Mouse (Mus musculus) stomach, postnatal 0 days (tissue): ENCODE measurements around the gene Akap5. TPM values are rescaled to one million over a fixed set of nuclear protein-coding genes. Genes with fewer than 3 reads are reported as not detected.

Experiments
- ATAC-seq: fragments of 200-750 bp; cut with Nextera tagmentation; 2 replicates; pipeline ENCODE4 v1.8.0; 2017; ENCODE audit not compliant: low FRiP score, low TSS enrichment
- DNase-seq: peaks from one replicate; pipeline ENCODE4 v3.0.0-alpha.2; 2016; ENCODE audit warnings: low spot score
- H3K27ac ChIP-seq: fragments of 300-500 bp; sonication (generic); replicated peaks from 2 replicates; pipeline ENCODE4 v1.5.1; 2014; ENCODE audit warnings: mild to moderate bottlenecking, control low read depth
- H3K27me3 ChIP-seq: fragments of 300-500 bp; sonication (generic); 2 replicates; pipeline ENCODE4 v1.6.1; 2014; ENCODE audit warnings: low read length; ENCODE audit not compliant: control insufficient read depth, insufficient read depth
- H3K36me3 ChIP-seq: fragments of 300-500 bp; sonication (generic); 2 replicates; pipeline ENCODE4 v1.6.1; 2014; ENCODE audit warnings: low read length, mixed read lengths; ENCODE audit not compliant: control insufficient read depth, insufficient read depth
- H3K4me1 ChIP-seq: fragments of 300-500 bp; sonication (generic); replicated peaks from 2 replicates; pipeline ENCODE4 v1.6.1; 2014; ENCODE audit warnings: antibody characterized with exemption; ENCODE audit not compliant: control insufficient read depth, insufficient read depth
- H3K4me2 ChIP-seq: fragments of 300-500 bp; sonication (generic); replicated peaks from 2 replicates; pipeline ENCODE4 v1.6.1; 2014; ENCODE audit warnings: low read depth, mild to moderate bottlenecking, control low read depth, moderate library complexity
- H3K4me3 ChIP-seq: fragments of 300-500 bp; sonication (generic); 2 replicates; pipeline ENCODE4 v1.5.1; 2014; ENCODE audit warnings: low read depth, low read length, control low read depth
- H3K9ac ChIP-seq: fragments of 300-500 bp; sonication (generic); 2 replicates; pipeline ENCODE4 v1.6.1; 2014; ENCODE audit warnings: mild to moderate bottlenecking, low read length, control low read depth, mixed read lengths
- H3K9me3 ChIP-seq: fragments of 300-500 bp; sonication (generic); 2 replicates; pipeline ENCODE4 v1.6.1; 2016; ENCODE audit warnings: low read length; ENCODE audit not compliant: control insufficient read depth
- CTCF ChIP-seq: IDR thresholded peaks from 2 replicates; pipeline ENCODE4 v1.5.1; 2016; ENCODE audit warnings: antibody characterized with exemption, low read depth, mild to moderate bottlenecking, moderate library complexity
- EP300 ChIP-seq: optimal IDR thresholded peaks from 2 replicates; pipeline ENCODE3; 2016; ENCODE audit warnings: antibody characterized with exemption
- WGBS: fragments of 180-500 bp; shearing (Covaris S2); extraction: QIAGEN DNeasy Blood & Tissue Kit; methylation state at CpG from one replicate; pipeline ENCODE4 v1.1.7; 2014; 5-methylcytosine and 5-hydroxymethylcytosine counted together
- polyA plus RNA-seq: library from polyadenylated mRNA; unstranded; fragments of >200 nt; fragmentation: Nextera tagmentation; extraction: Ambion mirVana; gene quantifications from 2 replicates; pipeline ENCODE4 v1.2.1, GENCODE M21; 2015

Gene Akap5
- polyA plus RNA-seq, 1 experiment from 2014 or later = 2.0 TPM

DNA sequence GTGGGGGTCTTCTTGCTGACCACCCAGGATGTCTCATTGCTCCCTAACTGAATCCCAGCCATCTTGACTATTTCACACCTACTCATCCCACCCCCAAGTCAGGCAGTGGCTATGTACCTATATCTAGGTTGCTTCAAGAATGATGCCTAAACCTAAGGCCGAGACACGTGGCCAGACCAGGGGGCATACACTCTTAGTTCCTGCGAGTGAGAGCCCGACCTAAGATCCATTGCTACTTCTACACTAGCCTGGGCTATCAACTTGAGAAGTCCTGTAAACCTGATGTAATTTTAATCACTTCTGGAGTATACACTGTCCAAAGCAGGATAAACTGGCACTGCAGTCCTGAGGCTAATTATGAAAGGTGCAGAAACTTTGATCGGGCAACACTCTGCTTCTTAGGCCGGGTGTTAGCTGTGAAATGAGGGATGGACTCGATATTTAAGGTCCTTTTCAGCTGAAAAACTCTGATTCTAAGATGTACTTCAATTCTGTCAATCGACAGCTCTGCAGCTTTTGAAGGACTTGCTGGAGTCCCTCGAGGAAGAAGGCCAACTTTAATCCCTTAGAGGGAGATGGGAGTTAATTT, 43.6 kb downstream of the Akap5 start:
- H3K27me3 ChIP-seq = no peaks in the 10 kb centered on the region
- DNase-seq = no peak
- peak overlapping the region; percentile 98; the same call in 1 of the 2 replicates for H3K9ac ChIP-seq
- no peak for ATAC-seq
- 0 out of 2 replicates have a peak, but pooled peaks cover 2% of the 10 kb centered on the region for H3K4me1 ChIP-seq
- H3K4me2 ChIP-seq = peak overlapping the region; percentile 68
- H3K27ac ChIP-seq = peak overlapping the region; percentile 100
- 15% methylated on average over 9 of the region's 9 CpGs for WGBS
- TF ChIP-seq EP300 (no peak), CTCF (no peak)
- H3K9me3 ChIP-seq = no peaks in the 10 kb centered on the region
- H3K36me3 ChIP-seq = no peaks in the 10 kb centered on the region
- H3K4me3 ChIP-seq = peak overlapping the region; percentile 96

DNA sequence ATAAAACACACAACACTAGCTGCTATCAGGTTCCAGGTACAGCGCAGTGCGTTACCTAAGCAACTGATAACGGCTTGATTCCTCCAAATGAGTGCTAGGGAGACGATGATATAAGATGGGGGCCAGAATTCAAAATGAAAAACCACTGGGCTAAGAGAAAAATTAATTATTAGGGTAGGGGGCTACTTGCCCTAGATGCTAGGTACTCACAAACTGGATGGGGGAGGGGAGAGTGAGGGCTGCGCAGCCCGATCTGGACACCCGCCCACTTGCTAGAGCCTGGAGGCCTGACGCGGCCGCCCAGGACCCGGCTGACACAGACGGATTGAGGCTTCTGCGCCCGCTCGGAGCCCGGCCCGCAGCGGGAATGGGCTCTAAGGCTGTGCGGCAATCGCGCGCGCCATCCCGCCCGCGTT, 44.1 kb downstream of the Akap5 start:
- 0 out of 2 replicates have a peak, but pooled peaks cover 2% of the 10 kb centered on the region for H3K4me1 ChIP-seq

DNA sequence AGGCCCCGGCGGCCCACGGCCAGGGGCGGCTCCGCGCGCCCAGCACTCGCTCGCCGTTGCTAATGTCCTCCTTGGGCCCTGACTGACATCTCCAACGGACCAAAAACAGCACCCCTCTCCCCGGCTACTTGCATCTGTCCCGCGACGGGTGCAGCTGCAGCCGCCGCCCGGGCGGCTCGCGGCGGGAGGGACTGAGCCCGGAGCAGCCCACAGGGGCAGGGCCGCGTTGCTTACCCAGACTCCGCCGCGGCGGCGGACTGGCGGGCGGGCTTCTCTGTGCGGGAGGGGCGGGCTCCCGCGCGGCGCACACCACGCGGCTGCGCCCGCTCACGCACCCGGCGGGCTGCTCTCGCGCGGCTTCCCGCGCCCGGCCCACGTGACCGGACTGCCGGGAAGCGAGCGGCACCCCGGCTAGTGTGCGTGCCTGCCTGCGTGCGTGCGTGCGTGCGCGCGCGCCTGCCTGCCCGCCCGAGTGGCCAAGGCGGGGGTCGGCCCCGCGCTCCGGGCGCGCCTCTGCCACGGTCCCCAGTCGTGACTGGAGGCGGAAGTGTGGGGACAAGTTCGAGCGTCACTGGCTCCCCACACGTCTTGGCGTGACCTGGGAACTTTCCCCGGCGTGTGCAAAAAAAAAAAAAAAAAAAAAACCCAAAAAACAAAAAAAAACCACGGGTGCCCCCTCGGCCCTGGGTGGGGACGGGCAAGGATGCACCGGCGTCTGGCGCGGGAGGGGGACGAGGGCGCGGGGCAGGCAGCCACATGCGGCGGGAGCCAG, 44.7 kb downstream of the Akap5 start, which contains the start of gene Zbtb25:
Gene Zbtb25, minus strand, starts transcription at position 397 of the 772 bp plus-strand sequence.
- Histone ChIP-seq H3K4me1 (0 out of 2 replicates have a peak, but pooled peaks cover 2% of the 10 kb centered on the region), H3K9me3 (no peaks in the 10 kb centered on the region), H3K4me2 (peak within 1 kb of the TSS; percentile 68), H3K27ac (peak within 1 kb of the TSS; percentile 100), H3K4me3 (peak within 1 kb of the TSS; percentile 96), H3K27me3 (no peaks in the 10 kb centered on the region), H3K9ac (peak within 1 kb of the TSS; percentile 98), H3K36me3 (no peaks in the 10 kb centered on the region)
- under 1% methylated on average over 72 of the region's 96 CpGs for WGBS
- ATAC-seq (peak; percentile 90), DNase-seq (peak; percentile 92)
- TF ChIP-seq EP300 (no peak), CTCF (no peak)

More for the DNA sequence above, 44.1 kb downstream of the Akap5 start:
- Histone ChIP-seq H3K27me3 (no peaks in the 10 kb centered on the region), H3K9me3 (no peaks in the 10 kb centered on the region), H3K4me2 (peak overlapping the region; percentile 68), H3K4me3 (peak overlapping the region; percentile 96), H3K27ac (peak overlapping the region; percentile 100), H3K9ac (peak overlapping the region; percentile 98), H3K36me3 (no peaks in the 10 kb centered on the region)
- DNase-seq = peak; percentile 62
- peak; percentile 32; the same call in 1 of the 2 replicates for ATAC-seq
- TF ChIP-seq CTCF (no peak), EP300 (no peak)
- 1% methylated on average over 26 of the region's 26 CpGs for WGBS

DNA sequence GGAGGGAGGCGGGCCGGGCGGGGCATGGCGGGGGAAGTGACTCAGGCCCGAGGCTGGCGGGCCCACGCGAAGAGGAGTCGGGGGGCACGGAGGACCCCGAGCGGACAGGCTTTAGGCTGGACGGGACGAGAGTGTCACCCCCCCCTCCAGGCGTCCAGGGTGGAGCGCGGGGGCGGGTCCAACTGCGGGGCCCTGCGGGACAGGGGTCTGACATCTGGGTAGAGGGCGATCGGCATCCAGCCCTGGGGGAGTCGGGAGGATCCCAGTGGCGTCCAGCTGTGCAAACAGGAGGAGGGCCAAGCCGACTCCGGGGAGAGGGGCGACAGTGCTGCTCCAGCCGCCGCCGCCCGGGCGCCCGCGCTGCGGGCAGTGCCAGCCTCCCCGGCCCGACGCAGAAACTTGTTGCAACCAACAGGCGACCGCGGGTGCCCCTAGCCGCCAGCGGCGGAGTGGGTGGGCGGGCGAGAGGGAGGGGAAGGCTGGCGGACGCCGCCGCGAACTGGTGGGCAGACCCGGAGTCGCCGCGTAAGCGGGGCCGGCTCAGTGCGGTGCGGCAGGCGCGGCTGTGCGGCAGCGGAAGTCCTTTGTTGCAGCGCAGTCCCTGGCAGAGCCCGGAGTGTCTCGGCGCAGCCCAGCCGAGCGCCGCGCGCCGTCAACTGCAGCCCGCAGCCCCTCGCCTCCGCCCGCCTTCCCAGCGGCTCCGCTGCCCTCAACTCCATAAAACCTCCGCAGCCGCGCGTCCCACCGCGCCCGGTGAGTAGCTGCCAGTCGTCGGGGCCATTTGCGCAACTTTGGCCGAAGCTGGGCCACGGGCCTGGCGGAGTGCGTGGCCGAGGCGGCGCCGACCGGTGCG, 45.5 kb downstream of the Akap5 start, which contains the start of gene Zbtb1:
Gene Zbtb1, plus strand, starts transcription at position 289 of the 853 bp plus-strand sequence.
- DNase-seq (peak; percentile 89), ATAC-seq (peak; percentile 71)
- Histone ChIP-seq H3K4me3 (peak within 1 kb of the TSS; percentile 96), H3K27me3 (no peaks in the 10 kb centered on the region), H3K4me2 (peak within 1 kb of the TSS; percentile 68), H3K9me3 (no peaks in the 10 kb centered on the region), H3K4me1 (0 out of 2 replicates have a peak, but pooled peaks cover 2% of the 10 kb centered on the region), H3K27ac (peak within 1 kb of the TSS; percentile 100), H3K9ac (peak within 1 kb of the TSS; percentile 98), H3K36me3 (no peaks in the 10 kb centered on the region)
- TF ChIP-seq CTCF (peak; percentile 38; the same call in 1 of the 2 replicates), EP300 (no peak)
- WGBS = under 1% methylated on average over 60 of the region's 99 CpGs

DNA sequence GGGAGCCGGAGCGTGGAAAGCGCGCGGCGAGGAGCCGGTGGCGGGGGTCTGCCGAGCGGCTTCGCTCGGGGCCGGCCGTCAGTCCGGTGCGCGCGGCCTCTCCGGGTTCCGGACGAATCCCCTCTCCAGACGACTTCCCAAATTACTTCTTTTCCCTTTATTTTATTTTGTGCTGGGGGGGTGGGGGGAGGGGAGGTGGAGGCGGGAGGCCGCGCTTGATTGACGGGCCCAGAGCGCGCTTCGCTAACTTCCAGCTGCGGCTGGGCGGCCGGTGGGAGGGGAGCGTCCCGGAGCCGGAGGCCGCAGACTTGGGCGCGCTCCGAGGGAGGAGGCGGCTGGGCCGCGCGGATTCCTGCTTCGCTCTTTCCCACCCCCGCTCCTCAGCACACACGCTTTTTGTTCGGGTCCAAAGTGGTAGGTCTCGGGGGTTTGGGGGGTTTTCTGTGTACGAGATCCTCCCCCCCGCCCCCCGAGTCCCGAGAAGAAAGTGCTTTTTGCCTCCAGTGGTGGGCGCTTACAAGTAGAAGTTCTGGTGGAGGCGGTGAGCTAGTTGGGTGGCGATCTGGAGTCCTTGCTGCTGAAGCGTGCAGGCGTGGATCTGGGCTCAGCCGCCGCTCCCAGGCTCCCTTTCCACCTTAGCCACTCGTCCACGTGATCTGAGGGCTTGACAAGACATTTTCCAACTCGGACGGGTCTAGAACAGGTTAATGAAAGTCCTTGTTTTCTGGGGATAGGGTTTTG, 46.3 kb downstream of the Akap5 start:
- 0% methylated on average over 40 of the region's 63 CpGs for WGBS
- DNase-seq (peak; percentile 86), ATAC-seq (peak; percentile 66)

More for the DNA sequence above, 46.3 kb downstream of the Akap5 start:
- TF ChIP-seq CTCF = peak; percentile 39; the same call in 1 of the 2 replicates
- TF ChIP-seq EP300 = peak; percentile 51
- 0 out of 2 replicates have a peak, but pooled peaks cover 2% of the 10 kb centered on the region for H3K4me1 ChIP-seq
- H3K27me3 ChIP-seq = no peaks in the 10 kb centered on the region
- H3K4me2 ChIP-seq = peak overlapping the region; percentile 68
- H3K9me3 ChIP-seq = no peaks in the 10 kb centered on the region
- peak overlapping the region; percentile 100 for H3K27ac ChIP-seq
- H3K9ac ChIP-seq = peak overlapping the region; percentile 98
- no peaks in the 10 kb centered on the region for H3K36me3 ChIP-seq
- H3K4me3 ChIP-seq = peak overlapping the region; percentile 96
